Comparison of ENCODE assay signal across 24 mouse cellular contexts in the genomic region with DNA sequence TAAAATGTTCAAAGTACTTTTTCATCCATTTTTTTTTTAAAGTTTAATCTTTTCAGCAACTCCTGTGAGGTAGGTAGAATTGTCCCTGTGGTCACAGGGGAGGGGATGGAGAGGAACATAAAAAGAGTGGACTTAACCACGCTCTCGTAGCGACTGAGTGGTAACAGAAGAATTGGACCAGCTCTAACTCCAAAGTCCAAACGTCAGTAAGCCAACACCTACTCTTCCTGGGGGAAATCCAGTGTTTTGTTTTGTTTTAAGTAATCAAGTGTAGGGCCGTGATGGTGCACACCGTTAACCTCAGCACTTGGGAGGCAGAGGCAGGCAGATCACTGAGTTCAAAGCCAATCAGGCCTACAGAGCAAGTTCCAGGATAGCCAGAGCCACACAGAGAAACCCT. TPM values are rescaled to one million over a fixed set of nuclear protein-coding genes. Genes with fewer than 3 reads are reported as not detected.
DNase-seq lines count a peak whose midpoint lies in the region; ATAC-seq lines count a peak whose summit lies in the region.
"Had no signal": no experiment of that assay in that cellular context is flagged by ENCODE, and none has a peak within 500 bp of the region (broad histone marks: within the 10 kb centered on the region; RNA-seq: fewer than 3 reads in every experiment).

No protein-coding gene starts in this region.

- WGBS in kidney, embryonic 14.5 days, result 84% methylated on average over 6 of the region's 6 CpGs
- WGBS in liver, embryonic 15.5 days (ENCODE audit: insufficient replicate concordance), result 48% methylated on average over 6 of the region's 6 CpGs
- WGBS in liver, embryonic 11.5 days, result 77% methylated on average over 6 of the region's 6 CpGs
- WGBS in embryonic facial prominence, embryonic 10.5 days, result 87% methylated on average over 6 of the region's 6 CpGs

- no peaks in the 10 kb centered on the region for H3K36me3 ChIP-seq in kidney, embryonic 14.5 days (ENCODE audit: control insufficient read depth, insufficient read depth, low read length)
- H3K36me3 ChIP-seq in liver, embryonic 15.5 days (replicated peaks), result no peaks in the 10 kb centered on the region
- H3K36me3 ChIP-seq in liver, embryonic 11.5 days (ENCODE audit: control insufficient read depth, insufficient read depth, low read length), result no peaks in the 10 kb centered on the region
- no peaks in the 10 kb centered on the region for H3K36me3 ChIP-seq in embryonic facial prominence, embryonic 10.5 days (replicated peaks)
- H3K36me3 ChIP-seq: embryonic facial prominence, embryonic 13.5 days; forebrain, embryonic 12.5 days; forebrain, embryonic 15.5 days; heart, embryonic 13.5 days had no signal

- H3K4me3 ChIP-seq in kidney, embryonic 14.5 days (ENCODE audit: low read length), result no peak overlapping the region
- no peak overlapping the region for H3K4me3 ChIP-seq in liver, embryonic 15.5 days (replicated peaks)
- no peak overlapping the region for H3K4me3 ChIP-seq in liver, embryonic 11.5 days (ENCODE audit: low read depth, low read length)
- H3K4me3 ChIP-seq in embryonic facial prominence, embryonic 10.5 days, result no peak overlapping the region
- H3K4me3 ChIP-seq: embryonic facial prominence, embryonic 13.5 days; erythroblast, embryonic 14.5 days; forebrain, embryonic 12.5 days; forebrain, embryonic 15.5 days; heart, embryonic 13.5 days had no signal

- H3K27ac ChIP-seq in kidney, embryonic 14.5 days (ENCODE audit: low read depth, low read length), result no peak overlapping the region
- H3K27ac ChIP-seq in liver, embryonic 15.5 days (replicated peaks), result no peak overlapping the region
- H3K27ac ChIP-seq in liver, embryonic 11.5 days (ENCODE audit: low read depth, low read length), result no peak overlapping the region
- no peak overlapping the region for H3K27ac ChIP-seq in embryonic facial prominence, embryonic 10.5 days (replicated peaks)
- H3K27ac ChIP-seq: embryonic facial prominence, embryonic 13.5 days; forebrain, embryonic 12.5 days; forebrain, embryonic 15.5 days; heart, embryonic 13.5 days had no signal

- ATAC-seq in kidney, embryonic 14.5 days (ENCODE audit: low FRiP score, low TSS enrichment), result no peak
- 0 out of 2 replicates have a peak, but pooled peaks have one; percentile 37 for ATAC-seq in liver, embryonic 15.5 days (ENCODE audit: insufficient read depth)
- no peak for ATAC-seq in liver, embryonic 11.5 days (replicated peaks; ENCODE audit: low FRiP score)
- ATAC-seq: CD4-positive, CD25-positive, alpha-beta regulatory T cell, adult 4 months; forebrain, embryonic 15.5 days had no signal

- H3K9me3 ChIP-seq in kidney, embryonic 14.5 days (ENCODE audit: control insufficient read depth, low read length), result no peaks in the 10 kb centered on the region
- no peaks in the 10 kb centered on the region for H3K9me3 ChIP-seq in liver, embryonic 15.5 days (replicated peaks)
- no peaks in the 10 kb centered on the region for H3K9me3 ChIP-seq in liver, embryonic 11.5 days (ENCODE audit: control insufficient read depth, low read length)
- no peaks in the 10 kb centered on the region for H3K9me3 ChIP-seq in embryonic facial prominence, embryonic 10.5 days
- H3K9me3 ChIP-seq: embryonic facial prominence, embryonic 13.5 days; forebrain, embryonic 12.5 days; forebrain, embryonic 15.5 days; heart, embryonic 13.5 days had no signal

- peak; percentile 42 to 66 for DNase-seq in kidney, adult 8-10 months
- no peak for DNase-seq in kidney, postnatal 10 days
- DNase-seq in kidney, postnatal 36 days, result peak; percentile 45 to 71
- DNase-seq in liver, embryonic 11.5 days (ENCODE audit: low spot score), result no peak
- DNase-seq in yolk sac, embryonic 10.5 days (ENCODE audit: low spot score), result peak; percentile 25
- no peak for DNase-seq in embryonic facial prominence, embryonic 10.5 days (ENCODE audit: low spot score)
- DNase-seq: adrenal gland, adult 2 months; adrenal gland, postnatal 14 days; cerebellum, adult 11 months; cerebellum, adult 2 months; cerebellum, adult 9-11 months; cerebellum, postnatal 25 days; gastrocnemius, postnatal 25 days; heart, adult 18-20 months; heart, postnatal 14 days; heart, postnatal 4 days had no signal

- no peaks in the 10 kb centered on the region; the same call in 1 of the 2 replicates for H3K27me3 ChIP-seq in kidney, embryonic 14.5 days (ENCODE audit: control insufficient read depth, insufficient read depth, low read length)
- peaks cover 4% of the 10 kb centered on the region for H3K27me3 ChIP-seq in liver, embryonic 15.5 days
- peaks cover 4% of the 10 kb centered on the region for H3K27me3 ChIP-seq in liver, embryonic 11.5 days (replicated peaks; ENCODE audit: control insufficient read depth, insufficient read depth, low read length)
- H3K27me3 ChIP-seq in embryonic facial prominence, embryonic 10.5 days (replicated peaks; ENCODE audit: low read depth, poor library complexity, severe bottlenecking), result peaks cover 12% of the 10 kb centered on the region

- no peak overlapping the region for H3K9ac ChIP-seq in kidney, embryonic 14.5 days (ENCODE audit: low read depth, low read length)
- H3K9ac ChIP-seq in liver, embryonic 15.5 days, result no peak overlapping the region
- H3K9ac ChIP-seq in liver, embryonic 11.5 days (ENCODE audit: low read depth, low read length), result no peak overlapping the region
- H3K9ac ChIP-seq: embryonic facial prominence, embryonic 13.5 days; forebrain, embryonic 12.5 days; forebrain, embryonic 15.5 days; heart, embryonic 13.5 days had no signal

- H3K4me1 ChIP-seq in kidney, embryonic 14.5 days (ENCODE audit: control insufficient read depth, insufficient read depth, low read length), result no peaks in the 10 kb centered on the region
- H3K4me1 ChIP-seq in liver, embryonic 15.5 days (replicated peaks), result 0 out of 2 replicates have a peak, but pooled peaks cover 5% of the 10 kb centered on the region
- H3K4me1 ChIP-seq in liver, embryonic 11.5 days (replicated peaks; ENCODE audit: control insufficient read depth, insufficient read depth, low read length), result no peaks in the 10 kb centered on the region; the same call in 1 of the 2 replicates
- H3K4me1 ChIP-seq in embryonic facial prominence, embryonic 10.5 days, result peaks cover 7% of the 10 kb centered on the region; the same call in 1 of the 2 replicates
- H3K4me1 ChIP-seq: forebrain, embryonic 15.5 days had no signal

- no peak overlapping the region for H3K4me2 ChIP-seq in kidney, embryonic 14.5 days (replicated peaks; ENCODE audit: low read depth, low read length)
- no peak overlapping the region for H3K4me2 ChIP-seq in liver, embryonic 15.5 days
- no peak overlapping the region for H3K4me2 ChIP-seq in liver, embryonic 11.5 days
- H3K4me2 ChIP-seq: embryonic facial prominence, embryonic 13.5 days; forebrain, embryonic 12.5 days; forebrain, embryonic 15.5 days; heart, embryonic 13.5 days had no signal

RNA-seq across cellular contexts. Expression of a gene that starts 5.8 kb away (rescaled TPM):
- 0.94 and 2.2 TPM in 2 replicates for polyA plus RNA-seq in kidney, embryonic 14.5 days (2014; fragmentation: Nextera tagmentation; extraction: Ambion mirVana)
- 7.2 and 7.8 TPM in 2 replicates for polyA plus RNA-seq in liver, embryonic 15.5 days (2015; fragmentation: Nextera tagmentation; extraction: Ambion mirVana)
- 3.3 and 3.9 TPM in 2 replicates for polyA plus RNA-seq in liver, embryonic 11.5 days (2014; fragmentation: Nextera tagmentation; extraction: Ambion mirVana)
- polyA plus RNA-seq in embryonic facial prominence, embryonic 10.5 days (2016; fragmentation: Nextera tagmentation; extraction: Ambion mirVana), result 0.74 and 0.88 TPM in 2 replicates
- polyA plus RNA-seq: erythroblast, embryonic 14.5 days had no signal

Comparison
In these comparisons a context has a peak if more than half of its experiments do, and no peak if none do; other contexts are left out.
1. DNase-seq: peak in kidney, adult 8-10 months (2 of 2), kidney, postnatal 36 days (2 of 2) and yolk sac, embryonic 10.5 days (single experiment); none in kidney, postnatal 10 days (single experiment), liver, embryonic 11.5 days (single experiment) and embryonic facial prominence, embryonic 10.5 days (single experiment).